Mouse (Mus musculus) CH12.LX (cell line): ENCODE data around the gene Muc4. TPM values are rescaled to one million over a fixed set of nuclear protein-coding genes. Genes with fewer than 3 reads are reported as not detected.

Experiments used
- DNase-seq: peaks from one replicate; pipeline ENCODE4 v3.0.0-alpha.2; 2013; ENCODE audit errors: extremely low read depth
- H3K27ac ChIP-seq: 2 replicates; pipeline ENCODE4 v1.5.1; 2012; ENCODE audit warnings: low read depth, mild to moderate bottlenecking, control low read depth, moderate library complexity; ENCODE audit not compliant: insufficient read depth
- H3K27me3 ChIP-seq: replicated peaks from 2 replicates; pipeline ENCODE3; 2012; ENCODE audit warnings: inconsistent platforms
- H3K36me3 ChIP-seq, 2 experiments: replicated peaks in 1 of 2; 2 replicates each; pipeline versions ENCODE3 to v1.6.1; 2012; ENCODE audit warnings: inconsistent platforms in 1 of 2, low read length in 1 of 2, mild to moderate bottlenecking in 1 of 2, mixed read lengths in 1 of 2, moderate library complexity in 1 of 2; ENCODE audit not compliant: control insufficient read depth in 1 of 2, insufficient read depth in 1 of 2
- H3K4me1 ChIP-seq, 2 experiments: 2 replicates each; pipeline ENCODE4 v1.6.1; 2012; ENCODE audit warnings: inconsistent platforms in 1 of 2, moderate library complexity in 1 of 2; ENCODE audit not compliant: insufficient read depth in 2 of 2, control insufficient read depth in 1 of 2
- H3K4me2 ChIP-seq: 2 replicates; pipeline ENCODE4 v1.6.1; 2012; ENCODE audit warnings: low read depth, mild to moderate bottlenecking, control low read depth; ENCODE audit not compliant: poor library complexity, insufficient read depth, severe bottlenecking
- H3K4me3 ChIP-seq, 3 experiments: fragments of 150-350 bp in 1 of 3; sonication (generic) in 1 of 3; replicated peaks in 1 of 3; 2 replicates each; pipeline versions ENCODE3 to v1.5.1; 2011 to 2012; ENCODE audit warnings: low read depth in 2 of 3, low read length in 2 of 3, mild to moderate bottlenecking in 2 of 3, moderate library complexity in 2 of 3, control low read depth in 1 of 3, improper control_type of control experiment in 1 of 3, inconsistent platforms in 1 of 3, mixed read lengths in 1 of 3; ENCODE audit not compliant: poor library complexity in 1 of 3
- H3K79me2 ChIP-seq: replicated peaks from 2 replicates; pipeline ENCODE4 v1.6.1; 2012; ENCODE audit warnings: mild to moderate bottlenecking, moderate library complexity; ENCODE audit not compliant: control insufficient read depth, poor library complexity, insufficient read depth, severe bottlenecking; ENCODE audit errors: extremely low read depth
- H3K9ac ChIP-seq: 2 replicates; pipeline ENCODE4 v1.6.1; 2012; ENCODE audit warnings: low read depth, mild to moderate bottlenecking, control low read depth, moderate library complexity; ENCODE audit not compliant: insufficient read depth
- H3K9me3 ChIP-seq: replicated peaks from 2 replicates; pipeline ENCODE3; 2012; ENCODE audit warnings: low read length, inconsistent platforms, mixed read lengths
- CHD1 ChIP-seq: IDR thresholded peaks from 2 replicates; pipeline ENCODE4 v1.6.1; 2012; ENCODE audit warnings: low read depth, low read length, improper control_type of control experiment, inconsistent platforms
- CHD2 ChIP-seq: IDR thresholded peaks from 2 replicates; pipeline ENCODE4 v1.6.1; 2011; ENCODE audit warnings: low read length, improper control_type of control experiment
- EP300 ChIP-seq: IDR thresholded peaks from 2 replicates; pipeline ENCODE4 v1.6.1; 2011; ENCODE audit warnings: low read length, improper control_type of control experiment
- IRF4 ChIP-seq: IDR thresholded peaks from 2 replicates; pipeline ENCODE4 v1.6.1; 2014; ENCODE audit warnings: low read depth, mild to moderate bottlenecking, inconsistent platforms, low read length, improper control_type of control experiment
- KAT2A ChIP-seq: IDR thresholded peaks from 2 replicates; pipeline ENCODE4 v1.6.1; 2012; ENCODE audit warnings: low read length, improper control_type of control experiment, inconsistent platforms; ENCODE audit not compliant: insufficient replicate concordance
- MAFK ChIP-seq: IDR thresholded peaks from 2 replicates; pipeline ENCODE4 v1.6.1; 2011; ENCODE audit warnings: low read length, improper control_type of control experiment; ENCODE audit not compliant: insufficient replicate concordance
- MAX ChIP-seq: IDR thresholded peaks from 2 replicates; pipeline ENCODE4 v1.6.1; 2011; ENCODE audit warnings: low read length, improper control_type of control experiment
- MAZ ChIP-seq: IDR thresholded peaks from 2 replicates; pipeline ENCODE4 v1.6.1; 2012; ENCODE audit warnings: low read depth, mild to moderate bottlenecking, inconsistent platforms, low read length, improper control_type of control experiment, moderate library complexity
- NELFE ChIP-seq: IDR thresholded peaks from 2 replicates; pipeline ENCODE4 v1.6.1; 2011; ENCODE audit warnings: low read depth, low read length, improper control_type of control experiment
- NRF1 ChIP-seq: IDR thresholded peaks from 2 replicates; pipeline ENCODE4 v1.6.1; 2014; ENCODE audit warnings: low read depth, mild to moderate bottlenecking, inconsistent platforms, low read length, improper control_type of control experiment, moderate library complexity
- POLR2AphosphoS2 ChIP-seq: IDR thresholded peaks from 2 replicates; pipeline ENCODE4 v1.6.1; 2011; ENCODE audit warnings: low read depth, low read length, improper control_type of control experiment
- RAD21 ChIP-seq: IDR thresholded peaks from 2 replicates; pipeline ENCODE4 v1.6.1; 2011; ENCODE audit warnings: low read depth, mild to moderate bottlenecking, low read length, improper control_type of control experiment, moderate library complexity
- RCOR1 ChIP-seq: conservative IDR thresholded peaks from 2 replicates; pipeline ENCODE4 v1.6.1; 2012; ENCODE audit warnings: low read depth, mild to moderate bottlenecking, inconsistent platforms, low read length, improper control_type of control experiment
- SMC3 ChIP-seq: IDR thresholded peaks from 2 replicates; pipeline ENCODE4 v1.6.1; 2011; ENCODE audit warnings: low read depth, low read length, improper control_type of control experiment
- TCF12 ChIP-seq: IDR thresholded peaks from 2 replicates; pipeline ENCODE4 v1.6.1; 2014; ENCODE audit warnings: low read depth, mild to moderate bottlenecking, inconsistent platforms, low read length, improper control_type of control experiment
- UBTF ChIP-seq: IDR thresholded peaks from 2 replicates; pipeline ENCODE4 v1.6.1; 2012; ENCODE audit warnings: low read depth, mild to moderate bottlenecking, inconsistent platforms, low read length, improper control_type of control experiment, moderate library complexity
- USF1 ChIP-seq: IDR thresholded peaks from 2 replicates; pipeline ENCODE4 v1.6.1; 2014; ENCODE audit warnings: low read depth, mild to moderate bottlenecking, inconsistent platforms, low read length, improper control_type of control experiment
- USF2 ChIP-seq: conservative IDR thresholded peaks from 2 replicates; pipeline ENCODE4 v1.6.1; 2011; ENCODE audit warnings: low read depth, low read length, improper control_type of control experiment
- ZC3H11A ChIP-seq: IDR thresholded peaks from 2 replicates; pipeline ENCODE4 v1.6.1; 2012; ENCODE audit warnings: low read depth, mild to moderate bottlenecking, inconsistent platforms, low read length, improper control_type of control experiment
- ZMIZ1 ChIP-seq: IDR thresholded peaks from 2 replicates; pipeline ENCODE4 v1.6.1; 2012; ENCODE audit warnings: low read depth, mild to moderate bottlenecking, inconsistent platforms, low read length, improper control_type of control experiment
- ZNF384 ChIP-seq: IDR thresholded peaks from 2 replicates; pipeline ENCODE4 v1.6.1; 2012; ENCODE audit warnings: low read depth, low read length, improper control_type of control experiment, inconsistent platforms
- dilution Hi-C: fragments of 300-500 bp; cut with MboI; formaldehyde crosslinking; loops from 2 replicates; pipeline ENCODE4 v1.14.3; 2020; ENCODE audit warnings: low sequenced_read_pairs; ENCODE audit not compliant: extremely low pct_unique_long_range_greater_than_20kb, extremely low pct_ligation_motif_present
- in situ Hi-C: fragments of 300-500 bp; cut with MboI; formaldehyde crosslinking; loops from 3 replicates; pipeline ENCODE4 v1.14.3; 2019; ENCODE audit warnings: low sequenced_read_pairs, low pct_ligation_motif_present, low pct_unique_long_range_greater_than_20kb, mixed read lengths
- polyA plus RNA-seq: library from polyadenylated mRNA; unstranded; fragments of >175 nt; gene quantifications from 2 replicates; pipeline ENCODE4 v1.2.1, GENCODE M21; 2012; ENCODE audit warnings: low read depth; ENCODE audit not compliant: insufficient read length
- total RNA-seq, 2 experiments: library from RNA; depleted of rRNA; stranded (reverse); fragments of 300-350 nt in 1 of 2; fragments of >200 nt in 1 of 2; gene quantifications; 2 replicates each; pipeline ENCODE4 v1.2.3; 2012 to 2014

Gene Muc4
- total and polyA plus RNA-seq, 3 experiments, result 0.09 to 0.51 (median 0.34) TPM

- Histone ChIP-seq H3K27me3 (no peaks in the 10 kb centered on the region), H3K9ac (no peak overlapping the region), H3K4me3 (no peak overlapping the region), H3K36me3 (peaks cover 35 to 75% of the 10 kb centered on the region in 2 experiments), H3K9me3 (no peaks in the 10 kb centered on the region), H3K4me2 (no peak overlapping the region), H3K4me1 (peaks cover 16 to 26% of the 10 kb centered on the region in 2 experiments), H3K79me2 (no peaks in the 10 kb centered on the region), H3K27ac (peak overlapping the region; percentile 19; the same call in 1 of the 2 replicates)
- no peak for TF ChIP-seq RAD21
- TF ChIP-seq ZNF384, result no peak
- in situ Hi-C loops, result no loop called here
- DNase-seq, result no peak
- dilution Hi-C loops, result no loop called here
Measured at GRCm38 (mm10) chr16:32823487-32823886, 87.8 kb downstream of the Muc4 start.

GRCm38 (mm10) chr16:32824061-32824460, 88.4 kb downstream of the Muc4 start:
- H3K36me3 ChIP-seq, result peaks cover 35 to 81% of the 10 kb centered on the region in 2 experiments
- no peak for TF ChIP-seq IRF4
- no peak for TF ChIP-seq CHD2
- TF ChIP-seq KAT2A, result no peak
- no peak for TF ChIP-seq USF2
- no peak for TF ChIP-seq TCF12
- no peak for TF ChIP-seq ZC3H11A
- no peak for TF ChIP-seq MAFK
- TF ChIP-seq NELFE, result no peak
- no peak for TF ChIP-seq RAD21
- no peak for TF ChIP-seq CHD1
- no peak for TF ChIP-seq UBTF
- TF ChIP-seq USF1, result no peak
- no peak for TF ChIP-seq EP300
- TF ChIP-seq MAZ, result no peak
- TF ChIP-seq RCOR1, result no peak
- TF ChIP-seq SMC3, result no peak
- no peak for TF ChIP-seq NRF1
- TF ChIP-seq MAX, result no peak
- no peak for TF ChIP-seq ZMIZ1
- TF ChIP-seq POLR2AphosphoS2, result no peak
- TF ChIP-seq, all 38 proteins: peak for 0
- Histone ChIP-seq H3K4me1 (peaks cover 16 to 26% of the 10 kb centered on the region in 2 experiments), H3K9me3 (no peaks in the 10 kb centered on the region), H3K4me2 (no peak overlapping the region), H3K4me3 (no peak overlapping the region), H3K27ac (no peak overlapping the region), H3K79me2 (no peaks in the 10 kb centered on the region), H3K27me3 (no peaks in the 10 kb centered on the region), H3K9ac (no peak overlapping the region)
- dilution Hi-C loops (no loop called here), in situ Hi-C loops (no loop called here)
- DNase-seq, result no peak
